Mouse (Mus musculus) hematopoietic stem cell, adult 5-6 weeks (primary cell): ENCODE data around the gene Tnc. TPM values are rescaled to one million over a fixed set of nuclear protein-coding genes. Genes with fewer than 3 reads are reported as not detected.

Experiments used
- ATAC-seq, 2 experiments: fragments of 125-278 bp in 1 of 2; replicated peaks in 1 of 2; 2 replicates each; pipeline ENCODE4 v1.8.0; 2016 to 2017; ENCODE audit warnings: inconsistent platforms in 2 of 2, mild to moderate bottlenecking in 2 of 2, moderate number of reproducible peaks in 2 of 2, low read depth in 1 of 2, moderate TSS enrichment in 1 of 2; ENCODE audit not compliant: low FRiP score in 2 of 2, poor library complexity in 2 of 2, severe bottlenecking in 2 of 2, insufficient read depth in 1 of 2, low TSS enrichment in 1 of 2
- total RNA-seq: library from RNA; stranded (forward); fragments of 172-1452, 232-1000 nt; gene quantifications from 2 replicates; pipeline ENCODE4 v1.2.3, GENCODE M21; 2017

The Tnc gene
- 0.13 and 0.55 TPM in 2 replicates for total RNA-seq

DNA sequence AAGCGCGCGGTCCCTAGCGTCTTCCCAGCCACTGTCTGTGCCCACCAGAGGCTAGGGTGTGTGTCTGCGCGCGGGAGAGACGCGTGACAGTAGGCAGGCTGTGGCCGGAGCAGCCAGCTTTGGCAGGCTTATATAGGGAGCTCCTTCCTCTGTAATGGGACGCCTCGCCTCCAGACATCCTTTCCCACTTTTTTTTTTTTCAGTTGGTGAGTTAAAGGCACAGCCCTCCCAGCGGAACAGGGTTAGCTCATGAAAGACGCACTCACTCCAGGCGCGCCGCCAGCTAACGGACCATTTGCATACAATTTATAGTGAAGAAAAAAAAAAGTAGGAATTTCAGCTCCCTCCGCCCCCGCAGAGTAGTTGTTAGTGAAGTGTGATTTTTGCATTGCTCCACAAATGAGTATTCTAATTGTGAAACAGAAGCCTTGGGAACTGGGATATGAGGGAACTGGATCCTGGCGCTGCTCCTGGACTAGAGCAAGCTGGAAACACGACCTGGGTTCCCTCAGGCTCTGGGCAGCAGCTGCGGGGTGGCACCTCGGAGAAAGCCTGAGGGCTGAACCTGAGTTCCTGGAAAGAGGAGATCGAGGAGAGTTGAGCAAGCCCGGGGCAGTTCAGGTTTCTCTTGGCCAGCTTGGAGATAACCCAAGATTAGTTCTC is at the start of gene Tnc:
Gene Tnc (minus strand): TSS at position 185 of the 663 bp plus-strand sequence.
- ATAC-seq, result no peak

GRCm38 (mm10) chr4:64094221-64094620 is 47.4 kb upstream of the Tnc start:
- no peak for ATAC-seq

DNA sequence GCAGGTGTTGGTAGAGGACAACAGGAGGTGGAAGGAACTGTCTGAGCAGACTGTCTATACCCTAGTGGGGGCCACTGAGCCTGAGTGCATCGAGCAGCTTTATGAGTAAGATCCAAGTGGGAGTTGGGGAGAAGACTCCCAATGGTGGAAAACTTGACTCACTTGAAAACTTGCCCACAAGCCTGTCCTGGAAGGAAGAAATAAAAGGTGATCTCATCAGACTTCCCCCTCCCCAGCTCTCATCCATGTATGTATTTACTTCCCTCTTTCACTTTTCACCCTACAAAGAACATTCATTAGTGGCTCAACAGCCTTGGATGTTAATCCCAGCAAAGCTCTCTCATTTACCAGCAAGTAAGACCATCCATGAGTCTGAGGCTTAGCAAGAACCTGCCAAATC is 46.0 kb upstream of the Tnc start:
- ATAC-seq, result no peak

DNA sequence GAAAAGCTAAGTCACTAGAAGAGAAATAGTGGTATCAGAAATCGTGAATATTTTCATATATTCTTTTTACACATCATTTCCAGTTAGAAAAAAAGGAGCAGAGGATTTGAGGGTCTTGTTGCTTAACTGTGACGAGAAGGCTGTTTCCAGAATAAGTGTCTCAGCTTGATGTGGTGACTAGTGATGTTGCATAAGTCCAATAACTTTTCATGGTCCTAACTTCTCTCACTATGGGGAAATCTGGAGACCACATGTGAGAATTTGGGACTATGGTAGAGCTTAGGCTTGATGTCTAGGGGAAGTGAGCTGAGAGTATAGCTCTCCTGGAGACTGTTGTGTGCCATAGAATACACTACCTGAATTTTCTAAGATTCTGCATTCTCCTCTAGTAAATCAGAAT is 42.6 kb upstream of the Tnc start:
- no peak for ATAC-seq

DNA sequence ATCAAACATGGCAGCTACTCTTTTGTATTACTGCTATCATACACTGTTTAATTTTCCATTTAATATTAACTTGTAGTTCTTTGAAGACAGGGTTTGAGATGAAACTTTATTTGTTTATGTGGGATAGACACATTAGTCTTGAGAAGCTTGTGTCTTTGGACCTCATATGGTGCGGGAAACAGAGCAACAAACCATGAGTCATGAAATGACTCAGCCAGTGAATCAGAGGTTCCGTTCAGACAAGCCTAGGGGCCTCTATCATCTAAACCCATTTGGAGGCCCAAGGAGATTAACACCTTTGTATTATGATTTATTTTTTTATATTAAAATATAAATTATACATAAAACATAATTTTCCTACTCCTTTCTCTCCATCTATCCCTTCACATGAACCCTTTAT is 40.9 kb upstream of the Tnc start:
- ATAC-seq, result no peak

DNA sequence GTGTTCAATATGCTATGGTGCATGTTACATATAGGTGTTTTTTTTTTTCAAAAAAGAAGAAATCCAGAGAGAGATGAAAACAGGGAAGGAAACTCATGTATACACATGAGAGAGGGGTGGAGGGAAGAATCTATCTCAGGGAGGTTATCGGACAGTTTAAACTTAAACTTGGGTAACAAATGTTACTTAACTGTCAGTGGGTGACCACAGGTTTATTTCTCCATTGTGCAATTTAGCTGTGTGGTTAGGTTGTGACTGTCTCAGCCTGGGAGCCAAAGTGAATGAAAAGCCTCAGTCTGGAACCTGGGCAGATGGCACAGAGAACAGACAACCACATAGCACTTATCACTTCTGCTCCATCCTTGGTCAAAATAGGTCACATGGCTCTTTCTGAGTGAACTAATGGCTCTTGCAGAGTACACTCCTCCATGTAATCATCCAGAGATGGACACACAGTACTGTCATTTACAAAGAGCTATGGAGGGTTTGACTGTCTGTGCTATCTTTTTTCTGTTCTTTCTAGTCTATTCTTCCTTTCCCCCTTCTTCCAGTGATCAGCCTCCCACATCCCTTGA is 39.3 kb upstream of the Tnc start:
- ATAC-seq, result peak; percentile 59 to 64; a peak in 2 of 4 replicates

GRCm38 (mm10) chr4:64083858-64084257 is 37.0 kb upstream of the Tnc start:
- ATAC-seq, result no peak

DNA sequence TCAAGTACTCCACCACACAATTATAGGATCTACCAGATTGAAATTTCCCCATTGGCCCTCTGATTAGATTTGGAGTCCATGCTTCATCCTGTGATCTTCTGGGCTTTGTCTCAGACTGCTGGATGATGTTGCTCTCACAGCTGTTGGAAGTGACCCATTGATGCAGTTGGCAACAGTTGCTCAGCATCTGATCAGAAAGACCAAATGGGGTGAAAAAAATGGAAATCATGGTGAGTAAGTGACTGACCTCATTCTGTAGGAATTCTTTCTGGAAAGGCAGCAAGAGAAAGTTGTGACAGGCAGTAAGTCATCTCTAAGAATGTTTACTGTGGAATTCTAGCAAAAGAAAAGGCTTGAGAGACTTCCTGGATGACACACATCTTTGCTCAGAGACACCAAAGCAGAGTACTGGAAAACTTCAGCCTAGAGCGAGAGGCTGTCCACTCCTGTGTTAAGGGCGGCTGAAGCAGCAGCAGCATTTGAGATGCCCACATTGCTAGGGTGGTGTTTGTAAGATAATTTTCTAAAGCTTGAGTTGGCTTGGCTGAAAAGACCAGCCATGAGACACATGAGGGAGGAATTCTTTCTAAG is 31.3 kb upstream of the Tnc start:
- no peak for ATAC-seq

DNA sequence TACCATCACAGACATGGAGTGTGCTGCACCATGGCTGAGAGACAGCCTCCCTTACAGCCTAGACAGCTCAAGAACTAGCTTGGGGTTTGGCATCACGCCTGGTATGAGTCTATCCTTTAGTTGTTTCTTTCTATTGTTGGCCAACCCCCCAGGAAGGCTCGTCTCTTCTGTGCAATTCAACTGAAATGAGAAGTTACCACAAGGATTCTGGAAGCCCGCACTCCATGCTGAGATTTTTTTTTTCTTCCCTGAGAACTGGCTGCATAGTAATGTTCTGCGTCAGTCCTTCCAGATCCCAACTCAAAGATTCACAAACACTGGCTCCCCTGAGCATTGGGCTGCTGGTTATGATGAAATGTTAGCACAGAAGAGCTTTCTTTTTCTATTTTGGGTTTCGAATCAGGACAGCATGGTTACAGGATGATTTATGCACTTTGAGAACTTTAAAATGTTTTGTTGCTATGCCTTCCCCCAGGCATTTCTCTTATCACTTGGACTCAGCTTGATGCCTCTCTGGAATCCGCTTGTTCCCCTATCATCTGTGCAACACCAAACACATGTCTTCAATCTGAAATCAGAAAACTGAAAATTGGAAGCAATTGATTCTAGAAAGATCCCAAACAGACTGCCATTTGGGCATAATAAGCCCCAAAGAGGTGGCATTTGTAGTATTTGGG is 29.7 kb upstream of the Tnc start:
- no peak for ATAC-seq

DNA sequence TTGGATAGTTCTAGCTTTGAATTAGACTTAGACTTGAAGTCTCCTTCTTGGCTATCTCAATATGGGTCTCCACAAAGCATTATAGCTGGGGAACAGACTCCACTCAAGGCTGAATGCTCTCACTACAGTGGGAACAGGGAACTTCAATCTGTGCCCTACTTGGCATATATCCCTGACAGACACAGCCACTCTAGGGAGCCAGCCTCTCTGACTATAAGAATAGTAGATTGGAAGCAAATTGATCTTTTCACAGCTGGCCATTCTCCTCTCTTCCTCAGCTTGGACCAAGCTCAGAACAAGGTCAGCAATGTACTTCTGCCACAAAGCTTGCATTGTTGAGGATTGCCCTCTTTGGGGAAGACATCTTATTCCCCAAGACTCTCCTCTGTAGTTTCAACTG is 27.9 kb upstream of the Tnc start:
- ATAC-seq, result no peak

GRCm38 (mm10) chr4:64067394-64067793 is 20.6 kb upstream of the Tnc start:
- ATAC-seq, result no peak

- ATAC-seq, result peak in 1 of 2 experiments; percentile 29; a peak in 1 of 4 replicates
Measured at GRCm38 (mm10) chr4:64065266-64065665, 18.5 kb upstream of the Tnc start.

- ATAC-seq, result no peak
Measured at GRCm38 (mm10) chr4:64058856-64059231, 12.0 kb upstream of the Tnc start.

- ATAC-seq, result no peak
Measured at GRCm38 (mm10) chr4:64058048-64058855, 11.4 kb upstream of the Tnc start.

- no peak for ATAC-seq
Measured at GRCm38 (mm10) chr4:64048177-64048576, 1.4 kb upstream of the Tnc start.

DNA sequence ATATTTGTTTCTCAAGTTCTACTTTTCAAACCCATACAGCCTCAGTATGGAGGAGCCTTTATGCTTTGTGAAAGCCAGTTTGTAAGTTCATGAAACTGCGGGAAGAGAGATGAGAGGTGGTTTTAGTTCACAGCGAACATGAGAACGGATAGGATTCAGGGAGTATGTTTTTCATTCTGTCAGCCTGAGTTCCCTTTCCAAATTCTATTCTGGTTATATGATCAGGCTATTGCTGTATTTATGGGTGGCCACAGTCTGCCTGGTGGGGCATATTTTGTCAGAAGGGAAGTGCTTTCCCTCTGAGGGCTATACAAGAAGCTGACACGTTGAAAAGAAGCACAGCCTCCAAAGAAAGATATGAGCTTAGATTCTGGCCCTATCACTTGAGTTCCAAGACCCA is 2.9 kb downstream of the Tnc start:
- ATAC-seq, result no peak

DNA sequence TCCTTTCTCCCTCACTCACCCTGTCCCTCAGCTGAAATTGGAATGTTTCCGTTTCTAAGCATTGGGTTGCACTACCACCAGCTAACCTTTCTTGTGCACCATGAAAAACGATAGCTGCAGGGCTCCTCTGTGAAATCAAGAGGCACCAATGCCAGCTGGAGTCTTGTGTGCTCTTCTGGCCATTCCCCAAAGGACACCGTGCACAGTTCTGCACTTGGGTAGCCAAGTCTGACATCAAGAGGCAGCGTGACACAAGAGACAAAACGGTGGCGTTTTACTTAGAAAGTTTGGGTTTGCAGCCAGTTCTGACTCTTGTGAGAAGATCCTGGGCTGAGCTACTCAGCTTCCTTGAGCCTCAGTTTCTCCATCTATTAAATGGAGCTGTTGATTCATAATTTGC is 3.4 kb downstream of the Tnc start:
- ATAC-seq, result no peak

- no peak for ATAC-seq
Measured at GRCm38 (mm10) chr4:64039091-64039490, 7.7 kb downstream of the Tnc start.
